Mouse (Mus musculus) gastrocnemius, postnatal 4 days (tissue): ENCODE results near the gene Morc1. TPM values are rescaled to one million over a fixed set of nuclear protein-coding genes. Genes with fewer than 3 reads are reported as not detected.

Experiments used
- DNase-seq, 2 experiments: peaks; one replicate each; pipeline ENCODE4 v3.0.0; 2021 to 2022; ENCODE audit warnings: low spot score in 2 of 2, mixed read lengths in 2 of 2
- long read RNA-seq, 2 experiments: library from polyadenylated mRNA; stranded (forward); transcript quantifications; one replicate each; pipeline ENCODE4 v2.0.0; 2021
- total RNA-seq, 2 experiments: library from RNA; stranded (reverse); gene quantifications; 2 replicates each; pipeline ENCODE4 v1.2.3; 2021

The Morc1 gene
- total RNA-seq: not detected
- long read RNA-seq, experiment 1: 0 reads
- long read RNA-seq, experiment 2: 0 reads

GRCm38 (mm10) chr16:48431027-48431426 is at the start of gene Morc1:
Gene Morc1, plus strand, starts transcription at chr16:48431237.
- DNase-seq: no peak

DNA sequence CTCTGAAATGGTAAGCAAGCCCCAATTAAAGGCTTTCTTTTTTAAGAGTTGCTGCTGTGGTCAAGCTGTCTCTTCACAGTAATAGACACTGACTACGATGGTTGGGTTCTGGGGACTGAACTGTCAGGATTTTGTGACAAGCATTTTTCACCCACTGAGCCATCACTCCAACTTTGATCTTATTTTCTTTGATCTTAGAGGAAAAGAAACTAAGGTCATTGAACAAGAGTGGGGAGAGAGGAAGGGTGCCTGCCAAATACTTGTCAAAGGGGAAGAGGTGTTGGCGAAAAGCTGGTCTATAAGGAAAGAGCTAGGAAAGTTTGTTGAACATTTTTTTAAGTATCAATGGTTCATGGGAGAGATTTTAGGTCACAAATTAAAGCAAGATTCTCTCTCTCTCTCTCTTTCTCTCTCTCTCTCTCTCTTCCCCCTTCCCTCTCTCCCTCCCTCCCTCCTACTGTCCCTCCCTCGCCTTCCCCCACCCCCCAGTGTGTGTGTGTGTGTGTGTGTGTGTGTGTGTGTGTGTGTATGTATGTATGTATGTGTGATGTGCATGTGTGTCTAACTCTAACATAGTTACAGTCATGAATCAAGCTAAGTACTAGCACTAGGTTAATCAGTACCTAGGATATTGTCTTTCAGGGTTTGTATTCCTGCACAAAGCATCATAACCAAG is 47.3 kb upstream of the Morc1 start:
- no peak for DNase-seq

GRCm38 (mm10) chr16:48386982-48387381 is 44.1 kb upstream of the Morc1 start:
- no peak for DNase-seq

DNA sequence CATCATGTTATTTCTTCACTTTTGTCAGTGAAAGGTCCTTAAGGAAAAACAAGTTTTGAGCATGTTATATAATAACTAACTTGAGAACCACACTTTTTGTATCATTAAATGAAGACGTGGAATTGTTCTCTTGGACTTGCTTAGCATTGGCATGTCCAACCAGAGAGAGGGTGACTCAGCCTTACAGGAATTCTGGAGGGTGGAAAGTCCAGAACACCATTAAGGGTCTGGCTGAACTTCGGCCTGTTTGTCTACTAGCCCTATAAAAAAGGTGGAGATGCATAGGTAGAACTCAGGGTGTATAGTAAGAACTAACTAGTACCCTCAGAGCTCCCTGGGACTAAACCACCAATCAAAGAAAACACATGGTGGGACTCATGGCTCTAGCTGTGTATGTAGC is 35.8 kb upstream of the Morc1 start:
- no peak for DNase-seq

- DNase-seq: no peak
These were observed 28.1 kb upstream of the Morc1 start for GRCm38 (mm10) chr16:48402963-48403362.

DNA sequence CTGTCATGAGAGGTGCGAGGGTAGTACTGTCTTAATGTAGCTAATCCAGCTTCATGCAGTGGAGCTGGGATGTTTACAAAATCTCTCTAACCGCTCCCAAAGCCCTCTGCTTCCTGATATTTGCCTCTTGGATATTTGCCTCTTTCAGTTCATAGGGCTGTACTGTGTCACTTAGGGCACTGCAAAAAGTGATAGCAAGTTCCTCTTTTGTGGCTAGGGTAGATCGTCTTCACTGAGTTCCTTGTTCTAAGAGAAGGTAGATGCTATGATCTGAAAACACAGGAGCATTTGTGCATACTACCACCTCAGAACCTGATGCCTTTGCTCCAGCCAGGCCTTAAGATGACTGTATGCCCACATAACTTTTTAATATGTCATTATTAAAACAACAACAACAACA is 27.6 kb upstream of the Morc1 start:
- DNase-seq: no peak

GRCm38 (mm10) chr16:48404009-48404408 is 27.0 kb upstream of the Morc1 start:
- no peak for DNase-seq

DNA sequence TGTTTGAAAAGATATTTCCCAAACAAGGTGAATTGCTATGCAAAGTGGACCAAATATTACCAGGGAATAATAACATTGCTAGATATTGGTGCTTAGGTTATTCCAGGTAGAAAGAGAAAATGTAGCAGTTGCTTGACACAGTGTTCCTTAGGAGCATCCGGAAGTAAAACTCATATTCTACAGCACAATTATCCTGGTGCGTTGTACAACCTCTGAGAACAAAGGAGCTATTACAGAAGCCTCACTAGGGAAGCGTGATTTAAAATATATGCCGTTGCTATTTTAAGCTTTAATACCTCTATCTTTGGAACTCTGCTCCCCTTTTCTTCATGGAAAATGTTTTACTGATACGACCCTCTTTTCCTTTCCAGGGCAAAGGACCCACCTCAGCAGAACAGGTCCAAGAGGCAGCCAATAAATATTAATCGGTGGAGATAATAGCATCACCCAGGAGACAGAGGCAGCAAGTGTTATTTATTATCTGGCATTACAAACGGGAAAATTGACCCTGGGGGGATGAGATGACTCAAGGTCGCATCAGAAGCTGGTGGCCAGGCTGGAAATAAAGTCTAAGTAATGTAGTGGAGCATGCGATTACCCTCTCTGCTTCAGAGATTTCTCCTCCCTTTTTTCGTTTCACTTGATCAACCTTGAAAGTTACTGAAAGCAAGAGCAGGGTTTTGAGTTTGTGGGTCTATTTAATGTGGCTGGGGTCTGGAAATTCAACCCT is 25.2 kb upstream of the Morc1 start:
- no peak for DNase-seq

GRCm38 (mm10) chr16:48409580-48409979 is 21.5 kb upstream of the Morc1 start:
- no peak for DNase-seq

- no peak for DNase-seq
These were observed 20.9 kb upstream of the Morc1 start for GRCm38 (mm10) chr16:48410125-48410524.

DNA sequence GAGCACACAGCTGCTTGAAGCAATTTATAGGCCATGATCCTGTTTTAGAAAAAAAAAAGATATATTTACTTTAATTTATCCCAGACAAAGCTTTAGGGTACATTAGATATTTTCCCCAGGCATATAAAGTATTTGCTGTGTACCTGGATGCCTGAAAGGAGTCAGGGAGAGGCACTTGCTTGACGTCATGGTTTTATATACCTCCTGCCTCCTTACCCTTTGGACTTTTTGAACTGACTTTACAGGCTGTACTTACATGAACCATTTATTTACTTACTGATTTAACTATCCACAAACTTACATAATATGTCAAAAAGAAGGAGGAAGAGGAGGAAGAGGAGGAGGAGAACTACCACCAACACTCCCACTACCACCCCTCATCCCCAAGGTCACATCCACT is 18.8 kb upstream of the Morc1 start, which contains the start of gene Gm5485:
Gm5485 (minus strand) TSS at position 171 of the 400 bp plus-strand sequence.
- DNase-seq: no peak

- no peak for DNase-seq
These were observed 12.5 kb upstream of the Morc1 start for GRCm38 (mm10) chr16:48418557-48418956.

DNA sequence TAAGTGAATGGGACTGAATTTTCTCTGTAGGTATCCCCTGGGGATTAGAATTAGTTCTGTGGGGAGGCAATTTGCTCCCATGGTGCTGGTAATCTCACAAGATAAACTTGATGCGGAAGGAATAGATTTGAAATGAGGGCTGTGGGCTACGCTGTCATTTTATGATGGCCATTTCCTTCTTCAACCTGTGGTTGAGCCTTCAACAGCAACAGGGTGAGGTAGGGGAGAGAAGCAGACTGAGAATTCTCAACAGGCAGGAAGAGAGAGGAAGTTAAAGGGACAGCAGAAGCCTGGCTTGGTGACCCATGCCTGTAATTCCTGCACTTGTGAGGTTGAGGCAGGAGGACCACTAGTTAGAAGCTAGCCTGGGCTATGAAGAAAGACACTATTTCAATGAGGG is 12.0 kb upstream of the Morc1 start:
- no peak for DNase-seq

DNA sequence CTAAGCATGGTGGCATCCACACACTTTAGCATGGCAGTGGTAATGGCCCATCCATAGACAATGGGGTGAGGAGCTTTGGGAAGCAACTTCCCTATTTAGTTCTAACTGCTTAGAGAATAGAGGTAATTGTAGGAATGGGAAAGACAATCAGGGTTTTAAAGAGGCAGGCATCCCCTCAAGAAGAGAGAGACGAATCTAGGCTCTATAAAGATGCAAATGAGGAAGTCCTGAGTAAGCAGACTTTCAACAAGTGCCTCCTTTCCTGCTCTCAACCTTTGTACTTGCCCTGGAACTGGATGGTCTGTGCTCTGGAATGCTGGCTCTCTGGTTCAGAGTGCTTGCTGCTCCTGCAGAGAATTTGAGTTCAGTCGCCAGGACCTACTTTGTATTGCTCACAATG is 8.5 kb upstream of the Morc1 start:
- DNase-seq: no peak

DNA sequence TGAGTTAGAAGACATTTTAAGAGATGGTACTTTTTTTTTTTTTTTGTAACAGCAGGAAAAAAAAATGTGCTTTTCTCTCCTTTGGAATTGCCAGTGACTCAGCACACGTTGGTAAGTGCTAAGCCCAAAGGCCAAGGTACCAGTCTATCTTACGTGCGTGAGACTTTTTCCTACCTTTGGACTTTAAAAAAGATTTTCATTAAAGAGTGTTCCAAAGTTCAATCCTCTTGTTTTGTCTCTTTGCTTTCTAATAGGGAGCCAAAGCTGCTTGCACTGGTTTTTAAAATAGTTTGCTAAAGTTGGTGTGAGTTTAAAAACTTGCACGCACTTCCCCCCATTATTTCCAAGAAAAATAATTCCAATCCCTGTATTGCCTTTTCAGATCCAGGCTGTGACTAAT is 7.0 kb upstream of the Morc1 start:
- no peak for DNase-seq

DNA sequence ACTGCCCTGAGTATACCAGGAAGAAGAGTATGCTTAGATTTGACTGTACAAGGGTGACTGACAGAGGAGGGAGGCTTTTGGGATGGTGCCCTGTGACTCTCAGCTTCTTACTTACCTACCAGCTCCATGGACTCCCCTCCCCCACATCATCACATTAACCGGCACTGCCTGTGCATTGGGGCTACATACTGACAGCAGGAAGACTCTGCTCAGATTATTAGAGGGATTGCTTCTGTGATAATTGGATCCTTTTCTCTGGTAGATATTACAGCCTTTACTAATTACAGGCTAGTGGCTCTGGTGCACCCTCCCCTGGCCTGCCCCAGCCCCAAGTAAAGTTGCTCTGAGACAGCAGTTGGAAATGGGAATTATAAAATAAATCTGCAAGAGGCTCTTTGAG is 1.6 kb upstream of the Morc1 start:
- DNase-seq: no peak

DNA sequence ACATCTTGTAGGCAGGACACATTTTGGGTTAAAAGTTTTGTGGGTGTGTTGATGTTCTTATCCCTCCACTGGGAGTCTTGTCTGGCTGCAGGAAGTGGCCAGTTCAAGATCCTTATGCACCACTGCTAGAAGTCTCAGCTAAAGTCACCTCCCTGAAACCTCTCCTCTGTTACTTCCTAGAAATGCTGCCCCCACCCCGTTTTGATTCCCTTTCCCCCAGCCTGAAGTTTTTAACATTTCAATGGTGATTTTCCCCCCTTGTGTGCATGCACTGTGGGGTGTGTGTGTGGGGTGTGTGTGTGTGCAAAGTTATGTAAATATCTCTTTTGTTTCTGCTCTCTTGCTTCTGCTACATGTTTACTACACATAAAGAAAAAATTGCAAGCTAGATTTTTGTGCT is 4.4 kb downstream of the Morc1 start:
- DNase-seq: no peak

GRCm38 (mm10) chr16:48437476-48437875 is 6.4 kb downstream of the Morc1 start:
- no peak for DNase-seq

- no peak for DNase-seq
These were observed 13.6 kb downstream of the Morc1 start for GRCm38 (mm10) chr16:48444589-48444988.

- DNase-seq: no peak
These were observed 15.3 kb downstream of the Morc1 start for GRCm38 (mm10) chr16:48446161-48446925.

GRCm38 (mm10) chr16:48453264-48453663 is 22.2 kb downstream of the Morc1 start:
- no peak for DNase-seq

DNA sequence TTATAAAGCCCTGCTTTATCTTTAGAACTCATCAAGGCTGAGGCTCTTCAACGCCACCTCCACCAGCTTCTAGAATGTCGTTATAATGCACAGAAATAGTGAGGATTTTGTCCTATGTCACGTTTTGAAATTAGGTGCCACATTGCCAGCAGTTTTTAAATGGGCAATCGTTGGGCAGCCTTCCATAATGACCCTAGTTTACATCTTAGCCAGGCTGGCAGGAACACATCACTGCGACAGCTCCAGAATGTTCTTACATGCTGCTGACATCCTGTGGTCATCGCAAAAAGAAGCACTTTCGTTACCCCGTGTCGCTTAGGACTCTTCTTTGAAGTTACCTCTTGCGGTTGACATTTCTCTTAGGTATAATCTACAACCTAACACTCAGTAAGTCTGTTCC is 42.4 kb downstream of the Morc1 start:
- DNase-seq: no peak
